In the genomic region with DNA sequence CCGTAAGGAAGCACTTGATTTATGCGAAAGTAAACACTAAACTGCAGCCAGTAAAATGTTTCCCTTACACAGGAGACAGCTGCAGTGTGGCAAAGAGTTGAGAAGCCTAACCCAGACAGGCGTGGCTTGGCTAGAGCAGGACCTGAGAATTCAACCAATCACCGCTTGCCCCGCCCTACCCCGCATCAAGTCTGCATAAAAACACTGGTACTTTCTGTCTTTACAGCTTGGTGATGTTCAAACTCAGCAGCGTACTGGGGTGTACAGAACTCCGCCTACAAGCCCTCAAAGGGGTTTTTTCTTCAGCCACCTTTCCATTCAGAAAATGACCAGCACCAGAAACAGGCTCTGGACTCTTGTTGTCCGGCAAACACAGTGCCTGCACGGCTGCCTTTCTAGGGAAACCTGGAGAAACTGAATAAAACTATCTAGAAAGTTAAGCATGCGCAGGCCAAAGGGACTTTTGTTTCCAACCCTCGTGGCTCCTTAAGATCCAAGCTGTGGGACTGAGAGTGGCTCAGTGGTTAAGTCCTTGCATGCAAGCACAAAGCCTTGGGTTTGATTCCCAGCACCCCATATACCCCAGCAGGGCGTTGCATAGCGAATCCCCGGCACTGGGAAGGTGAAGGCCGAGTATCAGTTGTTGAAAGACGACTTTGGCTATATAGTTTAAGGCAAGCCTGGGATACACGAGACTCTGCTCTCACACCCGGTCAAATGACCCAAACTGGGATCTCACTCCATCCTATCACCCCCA, we compare ENCODE assay signal across 8 mouse cellular contexts. TPM values are rescaled to one million over a fixed set of nuclear protein-coding genes. Genes with fewer than 3 reads are reported as not detected.
DNase-seq lines count a peak whose midpoint lies in the region; ATAC-seq and TF ChIP-seq lines count a peak whose summit lies in the region.

No protein-coding gene starts in this region.

- ATAC-seq in liver, embryonic 13.5 days (ENCODE audit: low read depth), result peak; percentile 46
- ATAC-seq in neural tube, embryonic 12.5 days (ENCODE audit: low FRiP score, low read depth), result peak; percentile 21; the same call in 1 of the 2 replicates

- H3K4me2 ChIP-seq in liver, embryonic 13.5 days, result peak overlapping the region; percentile 83
- peak overlapping the region; percentile 93 for H3K4me2 ChIP-seq in neural tube, embryonic 12.5 days (replicated peaks)

- DNase-seq in thymus, adult 2 months, result no peak
- DNase-seq in thymus, postnatal 10 days (ENCODE audit: low spot score in 2 of 2), result no peak
- peak; percentile 50 to 64 for DNase-seq in cerebellum, postnatal 14 days
- DNase-seq in gastrocnemius, postnatal 14 days, result peak; percentile 75
- peak; percentile 62 for DNase-seq in induced T-regulatory cell, adult 2 months (ENCODE audit: low read depth)
- DNase-seq in liver, embryonic 13.5 days, result peak; percentile 69
- peak; percentile 54 for DNase-seq in urinary bladder, postnatal 25 days (ENCODE audit: low spot score)

- 66% methylated on average over 19 of the region's 19 CpGs for WGBS in thymus, adult 2 months
- 31% methylated on average over 19 of the region's 19 CpGs for WGBS in liver, embryonic 13.5 days (ENCODE audit: insufficient replicate concordance)
- 34% methylated on average over 19 of the region's 19 CpGs for WGBS in neural tube, embryonic 12.5 days

- no peaks in the 10 kb centered on the region; the same call in 1 of the 2 replicates for H3K27me3 ChIP-seq in thymus, adult 2 months (ENCODE audit: control insufficient read depth, insufficient read depth, low read length)
- no peaks in the 10 kb centered on the region for H3K27me3 ChIP-seq in liver, embryonic 13.5 days
- no peaks in the 10 kb centered on the region for H3K27me3 ChIP-seq in neural tube, embryonic 12.5 days (replicated peaks)

- H3K36me3 ChIP-seq in thymus, adult 2 months (ENCODE audit: control insufficient read depth, insufficient read depth, low read length), result no peaks in the 10 kb centered on the region
- no peaks in the 10 kb centered on the region for H3K36me3 ChIP-seq in liver, embryonic 13.5 days
- H3K36me3 ChIP-seq in neural tube, embryonic 12.5 days, result no peaks in the 10 kb centered on the region

- H3K27ac ChIP-seq in thymus, adult 2 months (ENCODE audit: control insufficient read depth, insufficient read depth, low read length), result no peak overlapping the region
- H3K27ac ChIP-seq in liver, embryonic 13.5 days, result peak overlapping the region; percentile 90
- 0 out of 2 replicates have a peak overlapping the region, but pooled peaks have one; percentile 81 for H3K27ac ChIP-seq in neural tube, embryonic 12.5 days

- intact Hi-C loops in gastrocnemius, postnatal 14 days (cut with DNase I; ENCODE audit: low total_unique reads), result no loop called here

- TF ChIP-seq CTCF in thymus, adult 2 months (IDR thresholded peaks at IDR 0.05; ENCODE audit: borderline replicate concordance, control insufficient read depth, extremely low read depth, insufficient read depth, low read length, poor library complexity), result no peak

- H3K9me3 ChIP-seq in liver, embryonic 13.5 days (replicated peaks), result no peaks in the 10 kb centered on the region
- no peaks in the 10 kb centered on the region for H3K9me3 ChIP-seq in neural tube, embryonic 12.5 days

- TF ChIP-seq POLR2A in thymus, adult 2 months (IDR thresholded peaks at IDR 0.05; ENCODE audit: control insufficient read depth, extremely low read depth, insufficient read depth, low read length, poor library complexity), result no peak

- peak overlapping the region; percentile 58 for H3K4me3 ChIP-seq in thymus, adult 2 months (ENCODE audit: control insufficient read depth, insufficient read depth, low read length)
- peak overlapping the region; percentile 72 for H3K4me3 ChIP-seq in liver, embryonic 13.5 days (replicated peaks)
- peak overlapping the region; percentile 81 for H3K4me3 ChIP-seq in neural tube, embryonic 12.5 days

- H3K9ac ChIP-seq in liver, embryonic 13.5 days, result peak overlapping the region; percentile 81
- peak overlapping the region; percentile 84 for H3K9ac ChIP-seq in neural tube, embryonic 12.5 days

- H3K4me1 ChIP-seq in thymus, adult 2 months (replicated peaks; ENCODE audit: control insufficient read depth, insufficient read depth, low read length), result peaks cover 7% of the 10 kb centered on the region
- H3K4me1 ChIP-seq in liver, embryonic 13.5 days (replicated peaks), result peaks cover 59% of the 10 kb centered on the region
- peaks cover 15% of the 10 kb centered on the region for H3K4me1 ChIP-seq in neural tube, embryonic 12.5 days

RNA-seq across cellular contexts. Expression of gene Tmem231, which starts 0.9 kb away (rescaled TPM):
- polyA plus RNA-seq in thymus, adult 2 months (2012; rRNA removed), result 2.4 and 2.8 TPM in 2 replicates
- total RNA-seq in gastrocnemius, postnatal 14 days (2021), result 1 to 10 TPM; 1.1 to 1.4 TPM
- 2.1 and 2.6 TPM in 2 replicates for polyA plus RNA-seq in liver, embryonic 13.5 days (2015; fragmentation: Nextera tagmentation; extraction: Ambion mirVana)
- polyA plus RNA-seq in neural tube, embryonic 12.5 days (2016; fragmentation: Nextera tagmentation; extraction: Ambion mirVana), result 15.3 and 16.3 TPM in 2 replicates

RNA-seq across cellular contexts. Expression of gene Gabarapl2, which starts 7.7 kb away (rescaled TPM):
- polyA plus RNA-seq in thymus, adult 2 months (2012; rRNA removed), result 34.1 and 45.3 TPM in 2 replicates
- 10 to 100 TPM; 73.9 to 78.5 TPM for total RNA-seq in gastrocnemius, postnatal 14 days (2021)
- 185 and 197 TPM in 2 replicates for polyA plus RNA-seq in liver, embryonic 13.5 days (2015; fragmentation: Nextera tagmentation; extraction: Ambion mirVana)
- polyA plus RNA-seq in neural tube, embryonic 12.5 days (2016; fragmentation: Nextera tagmentation; extraction: Ambion mirVana), result 377 and 381 TPM in 2 replicates

RNA-seq across cellular contexts. Expression of gene Chst5, which starts 22.5 kb away (rescaled TPM):
- 0.75 and 0.83 TPM in 2 replicates for polyA plus RNA-seq in thymus, adult 2 months (2012; rRNA removed)
- total RNA-seq in gastrocnemius, postnatal 14 days (2021), result 1 to 10 TPM; 1.6 to 1.7 TPM
- 0.06 TPM in 1 of 2 replicates, not detected in the other for polyA plus RNA-seq in liver, embryonic 13.5 days (2015; fragmentation: Nextera tagmentation; extraction: Ambion mirVana)
- 4.8 and 4.9 TPM in 2 replicates for polyA plus RNA-seq in neural tube, embryonic 12.5 days (2016; fragmentation: Nextera tagmentation; extraction: Ambion mirVana)

RNA-seq across cellular contexts. Expression of gene Tmem170, which starts 56.2 kb away (rescaled TPM):
- 3.1 and 3.7 TPM in 2 replicates for polyA plus RNA-seq in thymus, adult 2 months (2012; rRNA removed)
- 1 to 10 TPM; 1.6 TPM for total RNA-seq in gastrocnemius, postnatal 14 days (2021)
- polyA plus RNA-seq in liver, embryonic 13.5 days (2015; fragmentation: Nextera tagmentation; extraction: Ambion mirVana), result 4.3 and 5.4 TPM in 2 replicates
- 6.0 and 7.8 TPM in 2 replicates for polyA plus RNA-seq in neural tube, embryonic 12.5 days (2016; fragmentation: Nextera tagmentation; extraction: Ambion mirVana)

RNA-seq across cellular contexts. Expression of gene Adat1, which starts 59.3 kb away (rescaled TPM):
- 4.0 and 4.5 TPM in 2 replicates for polyA plus RNA-seq in thymus, adult 2 months (2012; rRNA removed)
- total RNA-seq in gastrocnemius, postnatal 14 days (2021), result 1 to 10 TPM; 1.3 TPM
- polyA plus RNA-seq in liver, embryonic 13.5 days (2015; fragmentation: Nextera tagmentation; extraction: Ambion mirVana), result 4.3 and 5.7 TPM in 2 replicates
- 9.9 and 11.1 TPM in 2 replicates for polyA plus RNA-seq in neural tube, embryonic 12.5 days (2016; fragmentation: Nextera tagmentation; extraction: Ambion mirVana)

Comparison
In these comparisons a context has a peak if more than half of its experiments do, and no peak if none do; other contexts are left out.
1. DNase-seq: peak in cerebellum, postnatal 14 days (2 of 2), gastrocnemius, postnatal 14 days (single experiment), induced T-regulatory cell, adult 2 months (single experiment), liver, embryonic 13.5 days (single experiment) and urinary bladder, postnatal 25 days (single experiment); none in thymus, adult 2 months (single experiment) and thymus, postnatal 10 days (0 of 2).
2. Peak in every context shown above with its lines, with median percentiles within 50 percentile points of each other: H3K4me3 ChIP-seq.